Mouse (Mus musculus): ENCODE data around the gene Efcab12. TPM values are rescaled to one million over a fixed set of nuclear protein-coding genes. Genes with fewer than 3 reads are reported as not detected.

The Efcab12 gene
- polyA plus RNA-seq, 1 experiment from 2014 or later: 0.06 TPM

DNA sequence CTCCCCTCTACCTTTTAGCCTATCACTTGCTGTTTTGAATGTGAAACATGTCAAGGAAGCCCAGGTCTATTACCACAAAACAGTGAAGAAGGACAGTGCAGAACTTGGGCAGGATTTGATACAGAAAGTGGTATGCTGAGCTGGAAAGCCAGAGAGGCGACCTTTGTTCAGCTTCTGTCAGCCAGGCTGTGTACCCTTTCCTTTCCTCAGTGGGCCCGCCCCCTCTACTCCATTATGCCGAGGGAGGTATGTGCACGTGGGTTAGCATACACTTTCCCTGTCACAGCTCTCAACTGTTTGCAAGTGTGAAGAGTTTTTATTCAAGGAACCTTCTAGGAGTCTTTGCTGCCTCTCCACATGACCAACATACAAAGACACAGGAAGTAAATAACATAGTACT, 21.0 kb upstream of the Efcab12 start:
- no peaks in the 10 kb centered on the region for H3K36me3 ChIP-seq (replicated peaks)
- H3K4me2 ChIP-seq: no peak overlapping the region
- H3K9me3 ChIP-seq (replicated peaks): no peaks in the 10 kb centered on the region
- peaks cover 5% of the 10 kb centered on the region; the same call in 1 of the 2 replicates for H3K4me1 ChIP-seq (replicated peaks)
- WGBS (ENCODE audit: insufficient replicate concordance): 48% methylated on average over 4 of the region's 4 CpGs
- no peak overlapping the region for H3K9ac ChIP-seq
- ATAC-seq (ENCODE audit: insufficient read depth): peak; percentile 38; the same call in 1 of the 2 replicates
- H3K27ac ChIP-seq (replicated peaks): peak overlapping the region; percentile 20; the same call in 1 of the 2 replicates
- no peak overlapping the region for H3K4me3 ChIP-seq (replicated peaks)
- H3K27me3 ChIP-seq: no peaks in the 10 kb centered on the region

DNA sequence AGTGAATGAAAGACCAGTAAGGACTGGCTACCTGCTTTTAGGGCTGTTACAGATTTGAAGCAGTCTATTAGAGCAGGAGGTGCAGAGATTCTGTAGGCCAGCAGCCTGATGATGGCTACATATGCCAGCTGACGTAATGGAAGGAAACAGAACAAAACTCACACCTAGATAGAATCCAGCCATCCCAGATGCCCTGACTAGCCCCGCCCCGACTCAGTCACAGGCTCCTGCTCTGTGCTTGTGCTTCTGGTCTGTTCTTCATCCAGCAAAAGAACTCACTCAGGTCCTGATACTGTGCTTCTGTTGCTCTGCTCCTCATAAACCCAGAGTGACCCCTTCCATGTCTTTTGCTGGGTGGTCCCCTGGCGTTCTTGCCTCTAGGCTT, 18.1 kb upstream of the Efcab12 start:
- Histone ChIP-seq H3K36me3 (replicated peaks) (peaks cover 3% of the 10 kb centered on the region; the same call in 1 of the 2 replicates), H3K9ac (no peak overlapping the region), H3K27me3 (no peaks in the 10 kb centered on the region), H3K4me2 (no peak overlapping the region), H3K27ac (replicated peaks) (no peak overlapping the region), H3K4me1 (replicated peaks) (peaks cover 21% of the 10 kb centered on the region), H3K9me3 (replicated peaks) (no peaks in the 10 kb centered on the region), H3K4me3 (replicated peaks) (no peak overlapping the region)
- 59% methylated on average over 4 of the region's 4 CpGs for WGBS (ENCODE audit: insufficient replicate concordance)
- ATAC-seq (ENCODE audit: insufficient read depth): no peak

DNA sequence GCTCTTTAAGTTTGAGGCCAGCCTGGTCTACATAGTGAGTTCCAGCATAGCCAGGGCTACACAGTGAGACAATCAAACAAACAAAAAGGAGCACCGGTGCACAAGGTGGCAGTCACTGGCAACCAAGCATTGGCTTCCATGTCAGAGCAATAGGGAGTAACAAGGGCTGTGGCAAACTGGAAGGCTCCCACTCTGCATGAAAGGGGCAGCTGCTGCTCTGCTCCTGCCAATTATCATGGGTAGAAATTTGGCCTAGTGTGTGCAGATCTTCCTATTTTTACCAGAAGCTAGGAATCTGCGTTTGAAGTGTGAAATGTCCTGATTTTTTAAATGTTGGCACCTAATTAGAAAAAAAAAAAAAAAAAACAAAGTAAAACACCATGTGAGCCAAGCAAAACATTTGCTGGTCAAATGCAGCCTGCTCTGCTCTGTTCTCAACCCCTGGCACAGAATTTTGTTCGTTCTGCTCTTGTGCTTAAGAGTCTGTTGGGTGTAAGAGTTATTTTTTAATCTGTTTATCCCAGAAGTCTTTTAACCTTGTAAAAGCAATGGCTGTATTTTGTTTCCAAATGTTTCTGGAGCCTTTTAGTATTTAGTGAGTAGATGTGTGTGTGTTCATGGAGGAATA, 17.6 kb upstream of the Efcab12 start:
- Histone ChIP-seq H3K27ac (replicated peaks) (no peak overlapping the region), H3K4me1 (replicated peaks) (peaks cover 27% of the 10 kb centered on the region), H3K36me3 (replicated peaks) (peaks cover 3% of the 10 kb centered on the region), H3K9ac (no peak overlapping the region), H3K4me2 (no peak overlapping the region), H3K27me3 (no peaks in the 10 kb centered on the region), H3K4me3 (replicated peaks) (no peak overlapping the region), H3K9me3 (replicated peaks) (no peaks in the 10 kb centered on the region)
- WGBS (ENCODE audit: insufficient replicate concordance): 69% methylated on average over 3 of the region's 3 CpGs
- ATAC-seq (ENCODE audit: insufficient read depth): no peak

DNA sequence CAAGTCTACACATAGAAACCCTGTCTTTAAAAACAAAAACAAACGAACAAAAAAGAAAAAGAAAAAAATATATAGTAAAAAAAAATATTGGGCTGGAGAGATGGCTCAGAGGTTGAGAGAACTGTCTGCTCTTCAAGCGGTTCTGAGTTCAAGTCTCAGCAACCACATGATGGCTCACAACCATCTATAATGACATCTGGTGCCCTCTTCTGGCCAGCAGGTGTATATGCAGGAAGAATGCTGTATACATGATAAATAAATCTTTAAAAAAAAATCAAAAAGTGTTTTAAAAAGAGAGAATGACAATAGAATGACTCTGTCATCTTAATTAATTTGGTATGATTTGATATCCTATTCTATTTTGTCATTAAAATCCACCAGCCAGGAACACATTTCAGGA, 16.2 kb upstream of the Efcab12 start:
- H3K4me1 ChIP-seq (replicated peaks): peaks cover 28% of the 10 kb centered on the region
- 53% methylated on average over 2 of the region's 2 CpGs for WGBS (ENCODE audit: insufficient replicate concordance)

DNA sequence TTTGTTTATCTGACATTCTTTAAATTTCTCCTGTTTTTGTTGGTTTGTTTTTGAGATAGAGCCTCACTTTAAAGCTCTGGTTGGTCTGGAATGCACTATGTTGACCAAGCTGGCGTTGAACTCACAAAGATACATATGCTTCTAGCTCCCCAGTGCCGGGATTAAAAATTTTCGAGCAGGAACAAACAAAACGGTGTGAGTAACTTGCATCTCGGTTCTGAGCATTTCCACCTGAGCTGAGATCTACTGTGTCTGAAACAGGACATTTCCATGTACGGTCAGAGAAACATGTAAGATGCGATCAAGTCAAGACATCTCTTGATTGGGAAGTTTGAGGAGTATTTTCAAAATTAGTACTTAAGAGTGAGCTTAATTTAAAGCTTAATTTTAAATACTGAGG, 15.8 kb upstream of the Efcab12 start:
- peak overlapping the region; percentile 74; the same call in 1 of the 2 replicates for H3K27ac ChIP-seq (replicated peaks)
- peak overlapping the region; percentile 77 for H3K4me3 ChIP-seq (replicated peaks)
- H3K4me2 ChIP-seq: peak overlapping the region; percentile 89
- H3K9me3 ChIP-seq (replicated peaks): no peaks in the 10 kb centered on the region
- peaks cover 28% of the 10 kb centered on the region for H3K4me1 ChIP-seq (replicated peaks)
- ATAC-seq (ENCODE audit: insufficient read depth): no peak
- 51% methylated on average over 7 of the region's 7 CpGs for WGBS (ENCODE audit: insufficient replicate concordance)
- no peaks in the 10 kb centered on the region for H3K27me3 ChIP-seq
- H3K36me3 ChIP-seq (replicated peaks): peaks cover 16% of the 10 kb centered on the region
- no peak overlapping the region for H3K9ac ChIP-seq

More for the DNA sequence above, 16.2 kb upstream of the Efcab12 start:
- no peak overlapping the region for H3K4me3 ChIP-seq (replicated peaks)
- H3K9me3 ChIP-seq (replicated peaks): no peaks in the 10 kb centered on the region
- peaks cover 11% of the 10 kb centered on the region for H3K36me3 ChIP-seq (replicated peaks)
- no peak overlapping the region for H3K27ac ChIP-seq (replicated peaks)
- no peak overlapping the region for H3K9ac ChIP-seq
- H3K27me3 ChIP-seq: no peaks in the 10 kb centered on the region
- H3K4me2 ChIP-seq: no peak overlapping the region
- ATAC-seq (ENCODE audit: insufficient read depth): no peak

DNA sequence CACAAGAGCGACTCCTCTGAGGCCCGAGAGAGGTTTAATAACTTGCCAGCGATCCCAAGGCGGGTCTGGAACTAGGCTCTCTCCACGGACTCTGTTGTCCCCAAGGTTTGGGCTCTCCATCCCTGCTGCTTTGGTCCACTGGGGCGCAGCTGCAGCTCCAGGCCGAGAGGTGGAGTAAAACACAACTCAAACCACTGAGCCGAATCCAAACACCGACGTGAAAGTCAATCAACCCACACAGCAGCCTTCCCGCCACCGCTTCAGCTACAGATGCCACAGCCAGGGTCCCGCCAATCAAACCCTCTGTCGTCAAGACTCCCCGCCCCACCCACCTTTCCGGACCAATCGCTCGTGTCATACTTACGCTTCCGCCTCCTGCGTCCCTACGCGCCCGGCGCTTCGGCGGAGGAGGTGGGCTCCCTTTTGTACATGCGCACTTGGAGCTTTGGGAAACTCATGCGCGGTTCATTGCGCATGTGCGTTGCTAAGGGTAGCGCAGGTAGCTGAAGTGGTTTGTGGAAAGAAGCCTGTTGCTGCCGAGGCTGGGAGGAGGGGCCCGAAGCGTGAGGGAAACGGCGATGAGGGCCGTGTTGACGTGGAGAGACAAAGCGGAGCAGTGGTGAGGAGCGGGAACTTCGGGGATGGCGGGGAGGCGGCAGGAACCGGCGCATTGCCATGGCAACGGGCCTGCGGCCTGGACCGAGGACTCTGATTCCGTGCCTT, 15.0 kb upstream of the Efcab12 start, which contains the start of the genes Mbd4 and Ift122:
Gene Mbd4, minus strand, starts transcription at position 281 of the 723 bp plus-strand sequence.
Gene Ift122, plus strand, starts transcription at position 380 of the 723 bp plus-strand sequence.
- H3K4me3 ChIP-seq (replicated peaks): peak within 1 kb of the TSS; percentile 77
- H3K9ac ChIP-seq: peak within 1 kb of the TSS; percentile 62
- no peaks in the 10 kb centered on the region for H3K9me3 ChIP-seq (replicated peaks)
- under 1% methylated on average over 51 of the region's 51 CpGs for WGBS (ENCODE audit: insufficient replicate concordance)
- H3K4me1 ChIP-seq (replicated peaks): peaks cover 28% of the 10 kb centered on the region
- no peaks in the 10 kb centered on the region for H3K27me3 ChIP-seq
- H3K27ac ChIP-seq (replicated peaks): peak within 1 kb of the TSS; percentile 91
- peak within 1 kb of the TSS; percentile 89 for H3K4me2 ChIP-seq
- ATAC-seq (ENCODE audit: insufficient read depth): peak; percentile 99
- H3K36me3 ChIP-seq (replicated peaks): peaks cover 23% of the 10 kb centered on the region

DNA sequence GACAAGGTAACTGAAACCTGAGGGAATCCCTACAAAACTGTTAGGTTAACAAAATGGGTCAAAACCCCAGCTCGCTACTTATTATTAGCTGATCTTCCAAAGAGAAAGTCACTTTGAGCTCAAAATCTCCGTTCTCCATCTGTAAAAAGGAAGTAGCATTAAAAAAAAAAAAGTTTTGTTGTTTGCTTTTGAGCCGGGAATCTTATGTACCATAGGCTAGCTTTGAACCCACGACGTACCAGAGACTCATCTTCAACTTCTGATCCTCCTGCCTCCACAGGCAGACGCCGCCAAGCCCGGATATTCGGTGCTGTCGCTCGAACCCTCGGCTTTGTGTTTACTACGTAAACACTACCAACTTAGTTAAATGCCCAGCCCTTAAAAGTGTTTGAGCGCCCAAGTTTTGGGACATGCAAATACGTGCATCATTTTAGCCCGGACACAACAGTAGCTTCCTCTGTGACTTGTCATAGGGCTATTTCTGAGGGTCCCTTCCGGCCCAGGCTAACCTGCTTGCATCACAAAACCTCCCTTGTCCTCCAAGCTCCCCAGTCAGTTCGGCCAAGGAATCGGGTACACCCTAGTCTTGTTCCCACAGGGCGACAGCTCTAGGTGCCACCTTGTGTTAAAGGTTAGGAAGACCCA, 14.4 kb upstream of the Efcab12 start:
- H3K4me3 ChIP-seq (replicated peaks): peak overlapping the region; percentile 77
- peak; percentile 63 for ATAC-seq (ENCODE audit: insufficient read depth)

DNA sequence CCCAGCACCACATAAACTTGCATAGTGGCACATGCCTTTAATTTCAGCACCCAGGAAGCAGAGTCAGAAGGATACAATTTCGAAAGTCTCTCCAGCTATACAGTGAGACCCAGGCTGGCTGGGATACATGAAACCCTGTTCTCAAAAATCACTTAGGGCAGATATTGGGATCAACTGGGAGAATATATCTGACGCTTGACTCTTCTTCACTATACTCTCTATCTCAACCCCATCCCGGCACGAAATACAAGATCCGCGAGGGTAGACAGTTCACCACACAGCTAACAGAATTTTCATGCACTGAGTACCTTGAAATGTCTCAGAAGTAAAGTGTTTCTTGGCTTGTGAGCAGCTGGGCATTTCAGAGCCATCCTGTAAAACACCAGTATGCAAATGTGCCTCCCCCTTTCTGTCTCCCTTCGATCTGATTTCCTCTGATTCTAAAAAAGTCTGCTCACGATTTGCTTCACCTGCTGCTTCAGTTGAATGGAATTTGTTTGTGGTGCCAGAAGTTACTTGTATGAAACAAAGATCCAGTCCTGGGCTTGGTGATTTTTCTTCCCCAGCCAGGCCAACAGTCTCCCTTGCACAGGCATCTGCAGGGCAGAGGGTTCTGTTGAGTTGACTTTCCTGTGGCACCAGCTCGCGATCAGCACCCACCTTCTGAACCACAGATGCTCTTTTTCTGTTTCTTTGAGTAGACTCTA, 10.5 kb upstream of the Efcab12 start:
- Histone ChIP-seq H3K4me1 (replicated peaks) (peaks cover 25% of the 10 kb centered on the region), H3K9me3 (replicated peaks) (no peaks in the 10 kb centered on the region), H3K9ac (no peak overlapping the region), H3K27me3 (no peaks in the 10 kb centered on the region), H3K4me3 (replicated peaks) (no peak overlapping the region), H3K36me3 (replicated peaks) (peaks cover 48% of the 10 kb centered on the region), H3K4me2 (no peak overlapping the region), H3K27ac (replicated peaks) (no peak overlapping the region)
- WGBS (ENCODE audit: insufficient replicate concordance): 79% methylated on average over 10 of the region's 10 CpGs
- ATAC-seq (ENCODE audit: insufficient read depth): no peak

More for the DNA sequence above, 14.4 kb upstream of the Efcab12 start:
- Histone ChIP-seq H3K4me1 (replicated peaks) (peaks cover 28% of the 10 kb centered on the region), H3K27me3 (no peaks in the 10 kb centered on the region), H3K27ac (replicated peaks) (peak overlapping the region; percentile 91), H3K9ac (peak overlapping the region; percentile 62), H3K9me3 (replicated peaks) (no peaks in the 10 kb centered on the region), H3K36me3 (replicated peaks) (peaks cover 26% of the 10 kb centered on the region), H3K4me2 (peak overlapping the region; percentile 89)
- WGBS (ENCODE audit: insufficient replicate concordance): 3% methylated on average over 20 of the region's 20 CpGs

DNA sequence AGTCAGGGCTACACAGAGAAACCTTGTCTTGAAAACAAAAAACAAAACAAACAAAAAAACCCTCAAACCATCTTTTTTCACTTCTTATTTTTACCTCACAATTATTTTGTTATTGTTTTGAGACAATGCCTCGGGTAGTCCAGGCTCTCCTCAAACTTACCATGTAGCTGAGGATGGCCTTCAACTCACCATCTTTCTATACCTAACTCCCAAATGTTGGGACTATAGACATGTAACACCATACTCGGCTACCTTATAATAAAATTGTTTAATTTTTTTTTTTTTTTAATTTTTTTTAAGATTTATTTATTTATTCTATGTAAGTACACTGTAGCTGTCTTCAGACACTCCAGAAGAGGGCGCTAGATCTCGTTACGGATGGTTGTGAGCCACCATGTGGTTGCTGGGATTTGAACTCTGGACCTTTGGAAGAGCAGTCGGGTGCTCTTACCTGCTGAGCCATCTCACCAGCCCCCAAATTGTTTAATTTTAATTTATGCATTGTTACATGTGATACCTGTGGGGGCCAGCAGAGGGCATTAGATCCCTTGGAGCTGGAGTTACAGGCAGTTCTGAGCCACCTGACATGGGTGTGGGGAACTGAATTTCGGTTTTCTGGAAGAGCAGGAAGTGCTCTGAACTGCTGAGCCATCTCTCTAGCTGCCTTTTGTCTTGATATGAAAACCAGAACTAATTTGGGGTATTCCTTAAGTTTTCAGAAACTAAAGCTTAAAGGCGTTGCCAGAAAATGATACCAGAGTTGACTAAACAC, 8.6 kb upstream of the Efcab12 start:
- H3K27ac ChIP-seq (replicated peaks): no peak overlapping the region
- no peak overlapping the region for H3K4me3 ChIP-seq (replicated peaks)
- WGBS (ENCODE audit: insufficient replicate concordance): 18% methylated on average over 8 of the region's 8 CpGs
- no peaks in the 10 kb centered on the region for H3K27me3 ChIP-seq
- H3K9ac ChIP-seq: no peak overlapping the region
- no peaks in the 10 kb centered on the region for H3K9me3 ChIP-seq (replicated peaks)
- H3K36me3 ChIP-seq (replicated peaks): peaks cover 67% of the 10 kb centered on the region
- H3K4me1 ChIP-seq (replicated peaks): peaks cover 12% of the 10 kb centered on the region
- H3K4me2 ChIP-seq: no peak overlapping the region
- peak; percentile 42; the same call in 1 of the 2 replicates for ATAC-seq (ENCODE audit: insufficient read depth)

DNA sequence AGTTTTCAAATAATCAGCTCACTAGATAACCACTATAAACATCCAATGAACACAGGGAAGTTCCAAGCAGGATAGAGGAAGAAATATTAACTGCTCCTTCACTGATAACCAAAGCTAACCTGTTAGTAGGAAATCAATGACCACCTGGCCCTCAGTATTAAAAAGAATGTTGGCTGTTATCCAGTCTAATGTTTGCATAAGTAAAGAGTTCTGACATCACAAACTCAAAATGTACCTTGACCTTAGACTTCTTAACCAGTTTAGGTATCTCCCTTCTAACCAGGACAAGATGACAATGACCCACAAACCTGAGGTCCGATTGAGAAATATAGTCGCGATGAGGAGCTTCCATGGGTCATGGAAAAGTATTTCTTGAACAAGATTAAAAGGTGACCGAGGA, 6.8 kb upstream of the Efcab12 start:
- peaks cover 60% of the 10 kb centered on the region for H3K36me3 ChIP-seq (replicated peaks)
- no peaks in the 10 kb centered on the region for H3K9me3 ChIP-seq (replicated peaks)
- no peak overlapping the region for H3K27ac ChIP-seq (replicated peaks)
- no peak overlapping the region for H3K4me3 ChIP-seq (replicated peaks)
- H3K9ac ChIP-seq: no peak overlapping the region
- H3K4me1 ChIP-seq (replicated peaks): peaks cover 2% of the 10 kb centered on the region
- no peak for ATAC-seq (ENCODE audit: insufficient read depth)
- 81% methylated on average over 4 of the region's 4 CpGs for WGBS (ENCODE audit: insufficient replicate concordance)
- no peaks in the 10 kb centered on the region for H3K27me3 ChIP-seq
- H3K4me2 ChIP-seq: no peak overlapping the region

Data from liver, embryonic 15.5 days (tissue).